Mouse (Mus musculus): ENCODE measurements around the gene Cdc6. TPM values are rescaled to one million over a fixed set of nuclear protein-coding genes. Genes with fewer than 3 reads are reported as not detected.

Gene Cdc6
- polyA plus RNA-seq, 2 experiments: 28.6 to 64.1 TPM

DNA sequence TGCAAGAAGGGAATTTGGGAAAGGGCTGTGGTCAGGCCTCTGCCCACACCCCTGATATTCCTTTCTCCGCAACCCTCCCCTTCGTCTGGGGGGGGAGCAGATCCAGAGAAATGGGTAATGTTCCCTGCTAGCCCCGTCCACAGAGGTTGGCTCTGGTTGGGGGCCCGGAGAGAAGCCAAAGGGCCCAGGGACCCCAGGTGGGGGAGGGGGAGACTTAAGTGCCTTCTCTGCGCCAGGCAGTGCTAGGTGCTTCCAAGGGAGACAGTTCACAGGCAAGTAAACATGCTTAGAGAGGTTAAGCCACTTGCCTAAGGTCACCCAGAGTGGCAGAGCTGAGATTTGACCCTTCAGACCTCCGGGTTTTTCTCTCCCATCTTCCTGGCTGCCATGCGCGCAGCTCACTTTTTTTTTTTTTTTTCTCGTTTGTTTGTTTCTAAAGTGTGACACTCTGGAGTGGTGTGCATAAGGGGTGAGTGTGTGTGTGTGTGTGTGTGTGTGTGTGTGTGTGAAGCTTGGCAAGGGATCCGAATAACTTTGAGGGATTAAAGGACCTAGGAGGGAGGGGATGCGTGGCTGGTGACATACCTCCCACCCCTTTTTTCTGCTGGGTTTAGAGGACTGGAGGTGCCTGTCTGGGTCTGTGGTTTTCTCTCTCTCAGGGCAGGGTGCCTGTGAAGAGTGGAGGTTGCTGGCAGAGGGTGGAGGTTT lies 37.5 kb downstream of the Cdc6 start:
- DNase-seq (ENCODE audit: low read depth in 3 of 3, low spot score in 3 of 3): no peak
- Histone ChIP-seq H3K9ac (replicated peaks) (no peak overlapping the region), H3K27me3 (ENCODE audit: control insufficient read depth, insufficient read depth, low read length) (no peaks in the 10 kb centered on the region), H3K27ac (no peak overlapping the region), H3K4me1 (replicated peaks; ENCODE audit: control insufficient read depth in 2 of 2, insufficient read depth in 2 of 2, low read length in 1 of 2) (peaks cover 3 to 61% of the 10 kb centered on the region in 2 experiments; a peak in 3 of 4 replicates), H3K4me3 (ENCODE audit: insufficient read depth in 1 of 2, low read depth in 2 of 2, low read length in 2 of 2) (no peak overlapping the region), H3K4me2 (ENCODE audit: low read depth) (no peak overlapping the region), H3K36me3 (replicated peaks; ENCODE audit: control insufficient read depth, insufficient read depth, low read depth) (no peaks in the 10 kb centered on the region), H3K9me3 (ENCODE audit: control insufficient read depth, low read length) (no peaks in the 10 kb centered on the region)
- TF ChIP-seq CTCF (IDR thresholded peaks at IDR 0.05; ENCODE audit: low read depth) (no peak), EP300 (IDR thresholded peaks at IDR 0.05; ENCODE audit: low read depth) (no peak)
- no peak for ATAC-seq (ENCODE audit: insufficient read depth)
- 39% methylated on average over 10 of the region's 11 CpGs for WGBS (ENCODE audit: insufficient replicate concordance)

DNA sequence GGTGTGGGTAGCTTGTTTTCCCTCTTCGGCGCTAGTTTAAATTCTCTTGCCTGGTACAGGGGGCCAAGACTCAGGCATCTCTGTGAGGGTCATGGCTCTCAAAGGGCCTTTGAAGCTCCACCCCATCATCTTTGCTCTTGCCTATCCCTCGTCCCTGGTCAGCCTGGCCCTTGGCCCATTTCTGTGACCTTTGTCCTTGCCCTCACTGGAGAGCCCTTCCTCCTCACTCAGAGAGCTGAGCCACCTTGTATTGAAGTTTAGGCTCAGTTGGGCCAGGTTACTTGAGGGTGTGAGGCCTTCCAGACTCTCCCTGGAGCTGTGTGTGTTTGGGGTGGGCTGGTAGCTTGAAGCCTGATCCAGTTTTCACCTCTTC lies 38.0 kb downstream of the Cdc6 start:
- Histone ChIP-seq H3K9me3 (ENCODE audit: control insufficient read depth, low read length) (no peaks in the 10 kb centered on the region), H3K27me3 (ENCODE audit: control insufficient read depth, insufficient read depth, low read length) (no peaks in the 10 kb centered on the region), H3K4me3 (ENCODE audit: insufficient read depth in 1 of 2, low read depth in 2 of 2, low read length in 2 of 2) (no peak overlapping the region), H3K4me2 (ENCODE audit: low read depth) (no peak overlapping the region), H3K27ac (no peak overlapping the region), H3K9ac (replicated peaks) (no peak overlapping the region), H3K36me3 (replicated peaks; ENCODE audit: control insufficient read depth, insufficient read depth, low read depth) (no peaks in the 10 kb centered on the region), H3K4me1 (replicated peaks; ENCODE audit: control insufficient read depth in 2 of 2, insufficient read depth in 2 of 2, low read length in 1 of 2) (peaks cover 3 to 60% of the 10 kb centered on the region in 2 experiments; a peak in 3 of 4 replicates)
- WGBS (ENCODE audit: insufficient replicate concordance): 66% methylated on average over 3 of the region's 3 CpGs
- ATAC-seq (ENCODE audit: insufficient read depth) (no peak), DNase-seq (ENCODE audit: low read depth in 3 of 3, low spot score in 3 of 3) (no peak)
- TF ChIP-seq EP300 (IDR thresholded peaks at IDR 0.05; ENCODE audit: low read depth) (no peak), CTCF (IDR thresholded peaks at IDR 0.05; ENCODE audit: low read depth) (no peak)

DNA sequence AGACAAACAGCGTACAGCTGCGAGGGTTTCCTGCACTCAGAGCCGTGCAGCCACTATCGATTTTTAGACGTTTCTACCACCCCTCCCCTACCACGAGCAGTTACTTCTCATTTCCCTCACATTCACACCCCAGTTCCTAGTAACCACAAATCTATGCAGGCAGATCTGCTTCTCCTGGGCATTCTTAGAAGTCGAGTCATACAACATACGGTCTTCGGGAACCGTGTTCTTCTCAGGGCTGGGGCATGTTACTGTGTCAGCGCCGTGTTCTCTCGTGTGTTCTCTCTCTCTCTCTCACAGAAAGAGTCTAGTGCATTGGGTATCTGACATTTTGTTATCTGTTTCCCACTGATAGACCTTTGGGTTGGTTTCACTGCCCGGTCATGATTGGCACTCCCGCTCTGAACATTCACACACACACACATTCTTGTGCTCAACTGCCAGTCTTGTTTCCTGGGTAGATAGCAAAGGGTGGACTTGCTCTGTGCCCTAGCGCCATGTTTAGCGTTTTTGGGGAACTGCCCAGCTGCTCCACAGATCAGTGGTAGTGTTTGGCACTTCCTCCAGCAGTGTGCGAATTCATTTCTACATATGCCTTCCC lies 40.5 kb downstream of the Cdc6 start:
- H3K4me1 ChIP-seq (replicated peaks; ENCODE audit: control insufficient read depth in 2 of 2, insufficient read depth in 2 of 2, low read length in 1 of 2): peaks cover 0 to 49% of the 10 kb centered on the region in 2 experiments; a peak in 3 of 4 replicates
- no peaks in the 10 kb centered on the region for H3K27me3 ChIP-seq (ENCODE audit: control insufficient read depth, insufficient read depth, low read length)
- peak in 1 of 3 experiments; percentile 54 for DNase-seq (ENCODE audit: low read depth in 3 of 3, low spot score in 3 of 3)
- no peaks in the 10 kb centered on the region for H3K9me3 ChIP-seq (ENCODE audit: control insufficient read depth, low read length)
- H3K27ac ChIP-seq: no peak overlapping the region
- 0 out of 2 replicates have a peak, but pooled peaks have one; percentile 10 for TF ChIP-seq EP300 (IDR thresholded peaks at IDR 0.05; ENCODE audit: low read depth)
- no peak for TF ChIP-seq CTCF (IDR thresholded peaks at IDR 0.05; ENCODE audit: low read depth)
- H3K36me3 ChIP-seq (replicated peaks; ENCODE audit: control insufficient read depth, insufficient read depth, low read depth): no peaks in the 10 kb centered on the region
- peak overlapping the region; percentile 40 for H3K4me2 ChIP-seq (ENCODE audit: low read depth)
- H3K4me3 ChIP-seq (ENCODE audit: insufficient read depth in 1 of 2, low read depth in 2 of 2, low read length in 2 of 2): no peak overlapping the region
- peak; percentile 19; the same call in 1 of the 2 replicates for ATAC-seq (ENCODE audit: insufficient read depth)
- no peak overlapping the region for H3K9ac ChIP-seq (replicated peaks)
- WGBS (ENCODE audit: insufficient replicate concordance): 5% methylated on average over 18 of the region's 18 CpGs

DNA sequence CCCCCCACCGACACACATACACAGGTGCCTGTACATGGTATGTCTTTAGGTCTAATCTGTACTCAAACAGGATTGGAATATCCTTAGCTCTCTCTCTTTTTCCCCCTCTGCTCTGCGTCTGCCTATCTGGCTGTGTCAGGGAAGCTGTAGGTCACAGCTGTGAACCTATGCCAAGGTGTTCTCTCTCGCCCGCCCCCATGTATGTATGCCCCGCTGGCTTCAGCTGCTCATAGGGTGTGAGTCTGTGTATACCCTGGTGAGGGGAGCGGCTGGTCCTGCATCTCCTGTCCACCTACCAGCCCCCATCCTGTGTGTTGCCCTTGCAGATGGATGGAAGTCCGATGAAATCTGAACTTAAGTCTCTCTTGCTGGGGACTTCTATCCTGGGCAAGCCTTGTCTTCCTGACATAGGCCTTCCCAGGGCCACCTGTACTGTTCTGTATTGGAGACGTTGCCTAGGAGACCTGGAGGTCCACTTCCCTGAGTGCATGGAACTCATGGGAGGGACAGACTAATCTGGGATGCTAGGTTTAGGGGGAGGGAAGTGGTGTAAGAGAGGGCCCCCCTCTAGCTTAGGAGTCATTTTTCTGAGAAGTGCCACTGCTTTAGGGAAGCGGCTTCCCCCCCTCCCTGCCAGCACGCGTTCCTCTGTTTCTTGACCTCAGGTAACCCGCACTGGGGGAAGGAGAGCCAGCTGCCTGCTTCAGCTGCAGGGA lies 41.8 kb downstream of the Cdc6 start:
- ATAC-seq (ENCODE audit: insufficient read depth): no peak
- peaks cover 3 to 45% of the 10 kb centered on the region in 2 experiments; a peak in 3 of 4 replicates for H3K4me1 ChIP-seq (replicated peaks; ENCODE audit: control insufficient read depth in 2 of 2, insufficient read depth in 2 of 2, low read length in 1 of 2)
- H3K27ac ChIP-seq: no peak overlapping the region
- 58% methylated on average over 11 of the region's 12 CpGs for WGBS (ENCODE audit: insufficient replicate concordance)
- no peak overlapping the region for H3K4me3 ChIP-seq (ENCODE audit: insufficient read depth in 1 of 2, low read depth in 2 of 2, low read length in 2 of 2)
- H3K9ac ChIP-seq (replicated peaks): no peak overlapping the region
- no peak for DNase-seq (ENCODE audit: low read depth in 3 of 3, low spot score in 3 of 3)
- TF ChIP-seq EP300 (IDR thresholded peaks at IDR 0.05; ENCODE audit: low read depth) (no peak), CTCF (IDR thresholded peaks at IDR 0.05; ENCODE audit: low read depth) (no peak)
- H3K9me3 ChIP-seq (ENCODE audit: control insufficient read depth, low read length): no peaks in the 10 kb centered on the region
- no peaks in the 10 kb centered on the region for H3K27me3 ChIP-seq (ENCODE audit: control insufficient read depth, insufficient read depth, low read length)
- no peaks in the 10 kb centered on the region for H3K36me3 ChIP-seq (replicated peaks; ENCODE audit: control insufficient read depth, insufficient read depth, low read depth)
- H3K4me2 ChIP-seq (ENCODE audit: low read depth): no peak overlapping the region

DNA sequence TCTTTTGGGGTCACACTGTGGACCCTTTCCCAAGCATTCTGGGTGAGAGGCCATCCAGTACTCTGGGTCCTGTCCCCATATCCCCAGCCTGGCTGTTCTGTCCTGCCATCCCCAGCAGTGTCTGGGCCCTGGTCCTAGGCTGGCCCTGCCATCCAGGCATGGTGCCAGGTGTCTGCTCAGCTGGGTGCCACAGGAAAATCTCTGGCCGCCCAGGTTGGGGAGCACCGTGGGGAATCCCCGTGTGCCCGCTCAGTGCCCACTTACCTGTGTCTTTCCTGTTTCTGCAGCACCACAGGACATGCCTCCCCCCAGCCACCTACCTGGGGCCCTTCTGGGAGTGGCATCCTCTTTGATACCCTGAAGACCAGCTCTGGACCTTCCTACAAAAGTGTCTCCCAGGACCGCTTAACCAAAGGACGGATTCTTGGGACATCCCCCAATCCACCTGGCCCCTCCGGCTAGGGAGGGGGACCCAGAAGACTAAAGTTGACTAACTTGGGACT lies 42.4 kb downstream of the Cdc6 start:
- WGBS (ENCODE audit: insufficient replicate concordance): 83% methylated on average over 7 of the region's 7 CpGs
- TF ChIP-seq EP300 (IDR thresholded peaks at IDR 0.05; ENCODE audit: low read depth) (no peak), CTCF (IDR thresholded peaks at IDR 0.05; ENCODE audit: low read depth) (no peak)
- H3K4me3 ChIP-seq (ENCODE audit: insufficient read depth in 1 of 2, low read depth in 2 of 2, low read length in 2 of 2): no peak overlapping the region
- DNase-seq (ENCODE audit: low read depth in 3 of 3, low spot score in 3 of 3): no peak
- ATAC-seq (ENCODE audit: insufficient read depth): no peak
- H3K9ac ChIP-seq (replicated peaks): no peak overlapping the region
- H3K9me3 ChIP-seq (ENCODE audit: control insufficient read depth, low read length): no peaks in the 10 kb centered on the region
- H3K4me2 ChIP-seq (ENCODE audit: low read depth): no peak overlapping the region
- no peaks in the 10 kb centered on the region for H3K27me3 ChIP-seq (ENCODE audit: control insufficient read depth, insufficient read depth, low read length)
- no peaks in the 10 kb centered on the region for H3K36me3 ChIP-seq (replicated peaks; ENCODE audit: control insufficient read depth, insufficient read depth, low read depth)
- peaks cover 4 to 44% of the 10 kb centered on the region in 2 experiments for H3K4me1 ChIP-seq (replicated peaks; ENCODE audit: control insufficient read depth in 2 of 2, insufficient read depth in 2 of 2, low read length in 1 of 2)
- H3K27ac ChIP-seq: no peak overlapping the region
